Mouse (Mus musculus) adrenal gland, adult 2 months (tissue): ENCODE data around the gene Ctss. TPM values are rescaled to one million over a fixed set of nuclear protein-coding genes. Genes with fewer than 3 reads are reported as not detected.
"Not testable (repeated sequence)": the region's sequence is repeated elsewhere in the genome, so short reads cannot be mapped to it uniquely, and the experiment has no call there.

Experiments used
- DNase-seq: peaks from one replicate; pipeline ENCODE4 v3.0.0; 2021
- polyA plus RNA-seq: library from polyadenylated mRNA; depleted of rRNA; stranded (reverse); fragments of >200 nt; gene quantifications from 2 replicates; pipeline ENCODE4 v1.2.3, GENCODE M21; 2012; rRNA removed
- total RNA-seq, 2 experiments: library from RNA; stranded (reverse); gene quantifications; 2 replicates each; pipeline ENCODE4 v1.2.3; 2021

Gene Ctss
- total and polyA plus RNA-seq, 3 experiments: 8.0 to 57.1 (median 51.8) TPM

GRCm38 (mm10) chr3:95533364-95533763 lies 6.8 kb downstream of the Ctss start:
- DNase-seq: no peak

GRCm38 (mm10) chr3:95534927-95535326 lies 8.3 kb downstream of the Ctss start:
- DNase-seq: no peak

- no peak for DNase-seq
Measured at GRCm38 (mm10) chr3:95538936-95539335, 12.3 kb downstream of the Ctss start.

GRCm38 (mm10) chr3:95539837-95540236 lies 13.3 kb downstream of the Ctss start:
- DNase-seq: no peak

- not testable (repeated sequence) for DNase-seq
Measured at GRCm38 (mm10) chr3:95541186-95541585, 14.6 kb downstream of the Ctss start.

GRCm38 (mm10) chr3:95542171-95542570 lies 15.6 kb downstream of the Ctss start:
- no peak for DNase-seq

- no peak for DNase-seq
Measured at GRCm38 (mm10) chr3:95542981-95543380, 16.4 kb downstream of the Ctss start.

GRCm38 (mm10) chr3:95550176-95550575 lies 23.6 kb downstream of the Ctss start:
- DNase-seq: no peak

GRCm38 (mm10) chr3:95553986-95554385 lies 27.4 kb downstream of the Ctss start:
- peak; percentile 60 for DNase-seq

- no peak for DNase-seq
Measured at GRCm38 (mm10) chr3:95559437-95559836, 32.9 kb downstream of the Ctss start, which contains the start of gene Hormad1. Gene Hormad1, plus strand, starts transcription at chr3:95559677.

- no peak for DNase-seq
Measured at GRCm38 (mm10) chr3:95560738-95561137, 34.2 kb downstream of the Ctss start.

- no peak for DNase-seq
Measured at GRCm38 (mm10) chr3:95561826-95562225, 35.2 kb downstream of the Ctss start.

- no peak for DNase-seq
Measured at GRCm38 (mm10) chr3:95569585-95569984, 43.0 kb downstream of the Ctss start.

- DNase-seq: no peak
Measured at GRCm38 (mm10) chr3:95587754-95588603, 61.4 kb downstream of the Ctss start.

GRCm38 (mm10) chr3:95588604-95589086 lies 62.1 kb downstream of the Ctss start, which contains the start of gene Golph3l:
Gene Golph3l, plus strand, starts transcription at chr3:95588934.
- DNase-seq: peak; percentile 97

GRCm38 (mm10) chr3:95598734-95599133 lies 72.1 kb downstream of the Ctss start:
- DNase-seq: no peak

- DNase-seq: no peak
Measured at GRCm38 (mm10) chr3:95601287-95601686, 74.7 kb downstream of the Ctss start.

Other genes with a start within 250 kb of the Ctss start
- 100 to 1,000 TPM; 131 to 139 TPM for gene Mindy1, start 245.4 kb upstream of the Ctss start, total RNA-seq
- gene Mindy1, start 245.4 kb upstream of the Ctss start, polyA plus RNA-seq: 209 and 296 TPM in 2 replicates
- gene Prune1, start 244.7 kb upstream of the Ctss start, total RNA-seq: 10 to 100 TPM; 26.3 to 31.1 TPM
- gene Prune1, start 244.7 kb upstream of the Ctss start, polyA plus RNA-seq: 14.1 and 15.4 TPM in 2 replicates
- gene Anxa9, start 219.6 kb upstream of the Ctss start, total RNA-seq: 1 to 10 TPM; 1.2 to 2.5 TPM
- 0.88 and 1.3 TPM in 2 replicates for gene Anxa9, start 219.6 kb upstream of the Ctss start, polyA plus RNA-seq
- 100 to 1,000 TPM; 224 to 263 TPM for gene Cers2, start 212.0 kb upstream of the Ctss start, total RNA-seq
- 78.7 and 99.1 TPM in 2 replicates for gene Cers2, start 212.0 kb upstream of the Ctss start, polyA plus RNA-seq
- gene Setdb1, start 169.6 kb upstream of the Ctss start, total RNA-seq: 10 to 100 TPM; 20.7 to 21.7 TPM
- 6.9 and 7.6 TPM in 2 replicates for gene Setdb1, start 169.6 kb upstream of the Ctss start, polyA plus RNA-seq
- gene 4930558C23Rik, start 123.9 kb upstream of the Ctss start, total RNA-seq: not detected
- not detected in 2 replicates for gene 4930558C23Rik, start 123.9 kb upstream of the Ctss start, polyA plus RNA-seq
- 10 to 100 TPM; 52.6 to 63.4 TPM for gene Arnt, start 92.4 kb upstream of the Ctss start, total RNA-seq
- gene Arnt, start 92.4 kb upstream of the Ctss start, polyA plus RNA-seq: 49.3 and 53.9 TPM in 2 replicates
- gene Ctsk, start 27.5 kb upstream of the Ctss start, total RNA-seq: 1 to 10 TPM; 4.4 to 5.0 TPM
- 0.48 and 0.86 TPM in 2 replicates for gene Ctsk, start 27.5 kb upstream of the Ctss start, polyA plus RNA-seq
- gene Hormad1, start 32.9 kb downstream of the Ctss start, total RNA-seq: not detected
- gene Hormad1, start 32.9 kb downstream of the Ctss start, polyA plus RNA-seq: not detected in 2 replicates
- 10 to 100 TPM; 39.3 to 52.5 TPM for gene Golph3l, start 62.1 kb downstream of the Ctss start, total RNA-seq
- gene Golph3l, start 62.1 kb downstream of the Ctss start, polyA plus RNA-seq: 2.1 and 2.3 TPM in 2 replicates
- 100 to 1,000 TPM in 1 of 2 experiments, 10 to 100 TPM in 1; 82.5 to 104 TPM for gene Ensa, start 98.2 kb downstream of the Ctss start, total RNA-seq
- gene Ensa, start 98.2 kb downstream of the Ctss start, polyA plus RNA-seq: 7.2 and 9.0 TPM in 2 replicates
- 100 to 1,000 TPM; 152 to 159 TPM for gene Mcl1, start 132.0 kb downstream of the Ctss start, total RNA-seq
- gene Mcl1, start 132.0 kb downstream of the Ctss start, polyA plus RNA-seq: 272 and 291 TPM in 2 replicates
- 1 to 10 TPM; 6.0 to 8.8 TPM for gene Adamtsl4, start 161.1 kb downstream of the Ctss start, total RNA-seq
- gene Adamtsl4, start 161.1 kb downstream of the Ctss start, polyA plus RNA-seq: 11.0 and 17.4 TPM in 2 replicates
- gene Ecm1, start 212.8 kb downstream of the Ctss start, total RNA-seq: 100 to 1,000 TPM; 716 to 736 TPM
- gene Ecm1, start 212.8 kb downstream of the Ctss start, polyA plus RNA-seq: 917 and 1,104 TPM in 2 replicates
- gene Tars2, start 233.4 kb downstream of the Ctss start, total RNA-seq: 10 to 100 TPM; 49.6 to 50.3 TPM
- gene Tars2, start 233.4 kb downstream of the Ctss start, polyA plus RNA-seq: 39.6 and 50.2 TPM in 2 replicates